Mouse (Mus musculus) liver, embryonic 13.5 days (tissue): Measurements from ENCODE around the gene Tas1r2. TPM values are rescaled to one million over a fixed set of nuclear protein-coding genes. Genes with fewer than 3 reads are reported as not detected.

Source experiments
- ATAC-seq: fragments of 200-750 bp; cut with Nextera tagmentation; 2 replicates; pipeline ENCODE4 v1.8.0; 2017; ENCODE audit warnings: low read depth, mild to moderate bottlenecking, moderate number of reproducible peaks, moderate library complexity
- DNase-seq: peaks from one replicate; pipeline ENCODE4 v3.0.0; 2022
- H3K27ac ChIP-seq: fragments of 300-500 bp; sonication (generic); 2 replicates; pipeline ENCODE4 v1.5.1; 2015; ENCODE audit warnings: moderate library complexity, mild to moderate bottlenecking, inconsistent platforms
- H3K27me3 ChIP-seq: fragments of 300-500 bp; sonication (generic); 2 replicates; pipeline ENCODE4 v1.6.1; 2015; ENCODE audit warnings: mild to moderate bottlenecking, inconsistent platforms
- H3K36me3 ChIP-seq: fragments of 300-500 bp; sonication (generic); 2 replicates; pipeline ENCODE4 v1.6.1; 2015; ENCODE audit warnings: mild to moderate bottlenecking, inconsistent platforms
- H3K4me1 ChIP-seq: fragments of 300-500 bp; sonication (generic); replicated peaks from 2 replicates; pipeline ENCODE4 v1.6.1; 2015; ENCODE audit warnings: inconsistent platforms
- H3K4me2 ChIP-seq: fragments of 300-500 bp; sonication (generic); 2 replicates; pipeline ENCODE4 v1.6.1; 2015; ENCODE audit warnings: inconsistent platforms, mild to moderate bottlenecking, moderate library complexity
- H3K4me3 ChIP-seq: fragments of 300-500 bp; sonication (generic); replicated peaks from 2 replicates; pipeline ENCODE4 v1.5.1; 2015; ENCODE audit warnings: mild to moderate bottlenecking, inconsistent platforms
- H3K9ac ChIP-seq: fragments of 300-500 bp; sonication (generic); 2 replicates; pipeline ENCODE4 v1.6.1; 2015; ENCODE audit warnings: mild to moderate bottlenecking, inconsistent platforms
- H3K9me3 ChIP-seq: fragments of 300-500 bp; sonication (generic); replicated peaks from 2 replicates; pipeline ENCODE4 v1.6.1; 2016; ENCODE audit warnings: inconsistent platforms
- WGBS: fragments of 180-500 bp; shearing (Covaris S2); methylation state at CpG from one replicate; pipeline ENCODE4 v1.1.7; 2015; ENCODE audit not compliant: insufficient replicate concordance; 5-methylcytosine and 5-hydroxymethylcytosine counted together
- microRNA-seq: library from miRNA; unstranded; fragments of <30 nt; microRNA quantifications from one replicate; pipeline ENCODE4, GENCODE M21; 2016
- polyA plus RNA-seq: library from polyadenylated mRNA; unstranded; fragments of >200 nt; fragmentation: Nextera tagmentation; extraction: Ambion mirVana; gene quantifications from 2 replicates; pipeline ENCODE4 v1.2.1, GENCODE M21; 2015

Gene Tas1r2
- polyA plus RNA-seq, 1 experiment from 2014 or later: not detected

DNA sequence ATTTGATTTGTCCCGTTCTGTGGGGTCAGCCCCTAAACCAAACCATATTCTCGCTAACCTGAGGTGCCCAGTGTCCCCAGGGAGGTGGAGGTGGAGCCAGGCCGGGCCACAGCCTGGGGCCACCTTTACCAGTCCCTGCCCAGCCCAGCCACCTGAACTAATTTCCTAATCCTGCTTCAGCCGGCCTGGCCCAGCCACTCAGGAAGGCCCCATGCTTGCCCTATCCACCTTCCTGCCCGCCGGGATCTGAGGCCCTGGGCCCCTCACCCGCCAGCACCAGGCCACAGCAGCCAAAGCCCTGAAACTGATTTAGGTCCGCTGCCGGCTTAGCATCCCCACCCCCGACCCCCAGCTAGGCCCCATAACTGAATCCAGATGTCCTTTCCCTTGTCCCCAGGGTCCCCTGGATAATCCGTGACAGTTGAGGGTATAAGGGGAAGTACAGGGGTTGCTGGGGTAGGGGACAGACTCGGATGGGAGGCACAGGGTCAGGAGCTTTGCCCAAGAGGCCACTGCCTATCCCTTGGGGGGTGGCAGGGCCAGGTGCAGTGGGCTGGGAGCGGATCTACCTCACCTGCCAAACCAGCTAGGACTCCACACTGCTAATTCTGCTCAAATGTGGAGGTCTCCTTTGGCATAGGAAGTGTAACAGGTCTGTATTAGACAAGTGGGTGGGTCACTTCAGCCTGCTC lies 62.0 kb downstream of the Tas1r2 start:
- ATAC-seq: no peak
- no peak overlapping the region for H3K4me3 ChIP-seq
- H3K27ac ChIP-seq: no peak overlapping the region
- no peaks in the 10 kb centered on the region for H3K36me3 ChIP-seq
- no peak overlapping the region for H3K9ac ChIP-seq
- no peak for DNase-seq
- no peaks in the 10 kb centered on the region for H3K9me3 ChIP-seq
- no peaks in the 10 kb centered on the region for H3K4me1 ChIP-seq
- H3K4me2 ChIP-seq: no peak overlapping the region
- WGBS: 33% methylated on average over 13 of the region's 13 CpGs
- peaks cover 9% of the 10 kb centered on the region for H3K27me3 ChIP-seq

DNA sequence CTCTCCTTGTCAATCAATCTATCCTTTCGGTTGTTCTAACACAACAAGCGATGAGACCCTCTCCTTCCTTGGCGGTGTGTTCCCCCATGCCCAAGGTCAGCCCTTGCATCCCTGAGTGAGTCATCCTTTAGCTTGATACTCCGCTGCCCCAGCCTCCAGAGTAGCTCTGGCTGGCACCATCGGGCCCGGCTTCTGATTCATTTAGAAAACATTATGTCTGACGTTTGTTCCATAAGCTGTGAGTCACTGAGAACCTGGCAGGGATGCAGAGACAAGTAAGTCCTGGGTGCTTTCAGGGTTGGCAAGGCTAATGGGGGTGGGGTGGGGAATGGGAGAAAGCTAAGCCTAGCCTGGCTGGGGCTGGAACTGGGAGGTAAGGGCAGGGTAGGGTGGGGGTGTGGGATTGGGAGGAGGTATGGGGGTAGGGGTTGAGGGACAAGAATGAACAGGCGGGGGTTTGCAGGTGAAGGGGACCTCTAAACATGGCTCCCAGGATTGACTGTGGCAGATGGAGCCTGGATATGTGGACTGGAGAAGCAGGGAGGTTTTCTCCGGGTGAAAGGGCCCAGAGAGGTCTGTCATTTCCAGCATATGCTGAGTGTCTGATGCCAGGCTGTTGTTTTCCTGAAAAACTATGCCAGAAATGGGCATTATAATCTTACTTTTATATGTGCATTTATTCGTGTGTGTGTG lies 63.3 kb downstream of the Tas1r2 start:
- Histone ChIP-seq H3K36me3 (no peaks in the 10 kb centered on the region), H3K9ac (no peak overlapping the region), H3K4me3 (no peak overlapping the region), H3K4me1 (no peaks in the 10 kb centered on the region), H3K27me3 (no peaks in the 10 kb centered on the region), H3K4me2 (no peak overlapping the region), H3K9me3 (no peaks in the 10 kb centered on the region), H3K27ac (no peak overlapping the region)
- DNase-seq (no peak), ATAC-seq (no peak)
- WGBS: 67% methylated on average over 10 of the region's 10 CpGs

DNA sequence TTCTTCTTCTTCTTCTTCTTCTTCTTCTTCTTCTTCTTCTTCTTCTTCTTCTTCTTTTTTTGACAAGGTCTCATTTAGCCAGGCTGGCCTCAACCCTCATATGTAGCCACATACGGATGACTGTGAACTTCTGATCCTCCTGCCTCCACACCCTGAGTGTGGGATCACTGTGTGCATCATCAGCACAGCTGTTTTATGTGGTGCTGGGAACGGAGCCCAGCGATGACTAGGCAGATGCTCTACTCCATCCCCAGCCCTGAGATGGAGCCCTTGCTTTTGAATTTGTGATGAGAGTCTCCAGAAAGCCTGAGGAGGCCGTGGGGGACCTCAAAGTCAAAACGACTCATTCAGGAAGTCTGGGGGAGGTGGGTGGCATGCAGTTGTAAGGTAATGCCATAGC lies 65.6 kb downstream of the Tas1r2 start:
- 49% methylated on average over 5 of the region's 5 CpGs for WGBS
- H3K4me3 ChIP-seq: no peak overlapping the region
- no peak overlapping the region for H3K4me2 ChIP-seq
- ATAC-seq (no peak), DNase-seq (no peak)
- H3K4me1 ChIP-seq: no peaks in the 10 kb centered on the region
- no peaks in the 10 kb centered on the region for H3K36me3 ChIP-seq
- H3K27ac ChIP-seq: no peak overlapping the region
- H3K9ac ChIP-seq: no peak overlapping the region
- H3K9me3 ChIP-seq: no peaks in the 10 kb centered on the region
- peaks cover 2% of the 10 kb centered on the region; the same call in 1 of the 2 replicates for H3K27me3 ChIP-seq

Small RNAs within 50 kb of the gene (microRNA-seq; reads per million reads assigned to microRNA genes)
- gene Mir7020: 2.6 reads per million

Other genes starting within 250 kb of the Tas1r2 start
- 1.0 and 1.1 TPM in 2 replicates for gene Iffo2, start 123.0 kb upstream of the Tas1r2 start, polyA plus RNA-seq
- gene Gm21969, start 50.4 kb upstream of the Tas1r2 start, polyA plus RNA-seq: not detected in 2 replicates
- gene Aldh4a1, start 30.7 kb upstream of the Tas1r2 start, polyA plus RNA-seq: 50.2 and 57.3 TPM in 2 replicates
- gene Pax7, start 180.0 kb downstream of the Tas1r2 start, polyA plus RNA-seq: not detected in 2 replicates